Mouse (Mus musculus): ENCODE results near the gene Got1. TPM values are rescaled to one million over a fixed set of nuclear protein-coding genes. Genes with fewer than 3 reads are reported as not detected.
A peak's percentile ranks its signal among the peaks of the same experiment; 100 is the strongest.

The Got1 gene
- total RNA-seq (2017): 8.9 to 15.1 TPM (median 11.3 TPM) in 3 replicates

DNA sequence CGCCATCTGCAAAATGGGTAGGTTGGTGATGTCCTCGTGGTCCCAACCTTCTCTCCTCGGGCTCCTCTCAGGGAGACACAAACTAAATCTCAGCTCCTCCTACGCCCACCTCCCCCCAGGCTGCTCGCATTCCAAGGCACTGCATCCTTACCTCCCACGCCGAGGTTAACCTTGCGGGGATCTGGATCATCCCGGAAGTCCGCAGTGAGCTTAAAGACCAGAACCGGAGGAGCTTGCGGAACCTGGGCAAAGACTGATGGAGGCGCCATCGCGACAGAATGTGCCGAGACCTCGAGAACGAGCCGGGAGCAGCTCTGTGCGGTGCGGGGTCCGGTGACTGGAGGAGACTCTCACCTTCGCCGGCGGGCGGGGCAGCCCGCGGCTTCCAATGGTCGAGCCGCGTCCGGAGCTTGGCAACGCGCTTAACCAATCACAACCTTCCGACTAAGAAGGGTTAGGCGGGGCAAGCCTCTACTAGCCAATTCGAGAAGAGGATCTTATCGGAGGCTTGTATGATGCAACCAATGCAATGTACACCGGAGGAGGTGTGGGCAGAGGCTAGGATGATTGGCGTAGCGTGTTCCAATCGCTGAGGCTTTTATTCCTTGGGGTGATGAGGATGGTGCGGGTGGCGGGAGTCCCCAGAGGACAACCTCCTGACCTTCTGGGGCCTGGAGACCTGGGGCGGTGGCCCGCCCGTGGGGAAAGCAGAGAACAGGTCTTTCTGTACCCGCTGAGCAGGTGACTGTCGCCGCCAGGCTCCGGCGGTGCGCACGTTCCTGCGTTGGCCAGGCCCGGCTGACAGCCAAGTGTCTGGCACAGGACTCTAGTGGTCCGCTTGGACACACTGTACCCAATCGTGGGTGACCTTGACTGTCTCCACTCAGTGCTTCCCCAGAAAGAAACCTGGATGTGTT lies at the start of gene Got1:
Gene Got1 (minus strand): TSS at position 419 of the 917 bp plus-strand sequence.
- peak; percentile 92 for ATAC-seq (replicated peaks; ENCODE audit: insufficient number of reproducible peaks, low FRiP score, low TSS enrichment, poor library complexity, severe bottlenecking)

- peak; percentile 90 for ATAC-seq (replicated peaks; ENCODE audit: insufficient number of reproducible peaks, low FRiP score, low TSS enrichment, poor library complexity, severe bottlenecking)
Observed at GRCm38 (mm10) chr19:43570831-43571790, 46.7 kb upstream of the Got1 start.

DNA sequence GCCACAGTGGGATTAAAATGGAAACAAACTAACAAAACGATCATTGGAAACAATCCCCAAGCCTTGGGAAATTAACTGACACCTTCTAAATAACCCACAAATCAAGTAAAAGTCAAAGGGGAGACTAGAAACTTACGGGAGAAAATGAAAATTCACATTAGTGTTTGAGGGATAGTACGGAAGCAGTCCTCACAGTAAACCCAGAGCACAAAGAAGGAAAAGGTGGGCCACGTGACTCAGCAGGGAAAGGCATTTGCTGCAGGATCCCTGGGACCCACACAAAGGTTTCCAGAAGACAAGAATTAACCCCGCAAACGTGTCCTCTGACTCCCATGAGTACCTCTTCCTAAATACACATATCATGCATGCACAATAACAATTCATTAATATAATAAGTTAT lies 44.7 kb upstream of the Got1 start:
- no peak for ATAC-seq (replicated peaks; ENCODE audit: insufficient number of reproducible peaks, low FRiP score, low TSS enrichment, poor library complexity, severe bottlenecking)

DNA sequence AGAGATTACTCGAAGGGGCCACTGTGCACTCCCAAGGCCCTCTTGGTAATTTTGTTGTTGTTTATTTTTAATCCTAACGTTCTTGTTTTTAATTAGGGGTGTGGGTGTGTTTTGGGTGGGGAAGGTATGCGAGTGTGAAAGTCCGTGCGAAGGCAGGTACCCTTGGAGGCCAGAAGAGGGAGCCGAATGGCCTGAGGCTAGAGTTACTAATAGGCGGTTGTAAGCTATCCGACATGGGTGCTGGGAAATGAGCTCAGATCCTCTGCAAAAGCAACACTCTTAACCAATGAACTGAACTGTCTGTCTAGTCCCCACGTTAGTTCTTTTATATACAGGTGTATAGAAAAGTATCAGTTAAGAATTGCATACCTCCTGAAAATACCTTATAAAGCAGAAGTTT lies 43.9 kb upstream of the Got1 start:
- ATAC-seq (replicated peaks; ENCODE audit: insufficient number of reproducible peaks, low FRiP score, low TSS enrichment, poor library complexity, severe bottlenecking): no peak

- ATAC-seq (replicated peaks; ENCODE audit: insufficient number of reproducible peaks, low FRiP score, low TSS enrichment, poor library complexity, severe bottlenecking): no peak
Observed at GRCm38 (mm10) chr19:43563166-43563565, 38.8 kb upstream of the Got1 start.

GRCm38 (mm10) chr19:43561841-43562240 lies 37.4 kb upstream of the Got1 start:
- no peak for ATAC-seq (replicated peaks; ENCODE audit: insufficient number of reproducible peaks, low FRiP score, low TSS enrichment, poor library complexity, severe bottlenecking)

DNA sequence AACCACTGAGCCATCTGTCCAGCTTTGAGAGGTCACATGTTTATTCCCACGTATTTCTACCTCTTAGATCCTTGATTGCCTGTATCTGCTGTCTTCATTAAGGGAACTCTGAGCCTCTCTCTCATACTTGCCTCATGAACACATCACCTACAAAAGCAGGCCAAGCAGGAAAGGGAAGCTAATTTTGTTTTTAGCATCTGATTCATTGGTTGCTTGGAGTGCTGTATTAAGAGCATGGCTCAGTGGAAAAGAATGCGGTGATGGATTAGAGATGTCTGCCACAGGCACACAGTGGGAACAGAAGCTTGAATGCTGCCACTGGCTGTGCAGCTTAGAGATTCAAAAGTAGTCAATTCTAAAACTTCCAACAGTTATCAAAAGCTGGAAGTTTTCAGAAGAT lies 35.8 kb upstream of the Got1 start:
- ATAC-seq (replicated peaks; ENCODE audit: insufficient number of reproducible peaks, low FRiP score, low TSS enrichment, poor library complexity, severe bottlenecking): no peak

DNA sequence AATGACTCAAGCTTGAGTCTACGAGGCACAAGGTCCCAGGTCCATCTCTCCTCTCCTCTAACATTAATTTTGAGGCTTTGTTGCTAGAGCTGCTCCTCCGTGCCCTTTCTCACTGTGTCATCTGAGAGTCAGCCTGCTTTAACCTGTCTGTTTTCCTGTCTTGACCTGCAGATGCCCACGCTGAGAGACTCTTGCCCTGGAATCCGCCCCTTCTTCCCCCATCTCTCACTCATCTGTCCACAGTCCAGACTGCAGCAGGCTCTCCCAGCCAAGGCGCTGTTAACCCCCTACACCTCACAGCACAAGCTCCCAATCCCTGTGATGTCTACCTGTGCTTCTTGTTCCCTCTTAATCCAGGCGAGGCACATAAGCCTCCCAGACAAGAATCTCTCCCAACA lies 27.1 kb upstream of the Got1 start:
- no peak for ATAC-seq (replicated peaks; ENCODE audit: insufficient number of reproducible peaks, low FRiP score, low TSS enrichment, poor library complexity, severe bottlenecking)

GRCm38 (mm10) chr19:43550706-43551492 lies 26.5 kb upstream of the Got1 start:
- no peak for ATAC-seq (replicated peaks; ENCODE audit: insufficient number of reproducible peaks, low FRiP score, low TSS enrichment, poor library complexity, severe bottlenecking)

- ATAC-seq (replicated peaks; ENCODE audit: insufficient number of reproducible peaks, low FRiP score, low TSS enrichment, poor library complexity, severe bottlenecking): no peak
Observed at GRCm38 (mm10) chr19:43548060-43548459, 23.7 kb upstream of the Got1 start.

DNA sequence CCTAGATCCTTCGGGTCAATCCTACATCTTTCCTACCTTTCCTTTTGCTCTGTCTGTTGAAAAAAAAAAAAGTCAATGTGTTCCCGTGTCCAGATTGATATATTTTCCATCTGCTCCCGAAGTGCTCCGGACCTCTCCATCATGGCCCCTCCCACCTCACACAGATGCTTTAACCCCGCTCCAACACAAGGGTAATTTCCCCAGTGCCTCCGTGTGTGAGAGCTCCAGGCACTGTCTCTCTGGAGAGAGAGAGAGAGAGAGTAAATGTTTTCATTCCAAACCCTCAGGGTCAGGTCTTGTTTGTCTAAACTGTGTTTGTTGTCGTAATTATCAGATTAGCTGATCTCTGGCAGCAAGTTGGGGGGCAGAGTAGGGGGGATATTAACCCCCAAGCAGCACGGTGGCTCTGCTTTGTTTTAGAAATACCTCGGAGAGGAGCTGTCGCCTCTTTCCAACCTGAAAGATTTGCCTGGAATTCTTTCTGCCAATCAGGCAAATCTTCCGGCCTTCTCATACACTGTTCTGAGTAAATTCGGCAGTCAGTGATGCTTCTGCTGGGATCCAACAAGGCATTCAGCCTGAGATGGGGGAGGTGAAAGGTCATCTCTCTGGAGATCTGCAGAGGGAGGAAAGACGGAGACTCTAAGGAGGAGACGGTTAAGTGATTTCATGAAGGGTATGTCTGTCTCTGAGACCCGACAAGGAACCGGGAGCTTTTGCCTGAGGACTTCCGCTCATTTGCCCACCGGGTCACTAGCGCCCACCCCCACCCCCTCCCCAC lies 22.1 kb upstream of the Got1 start:
- no peak for ATAC-seq (replicated peaks; ENCODE audit: insufficient number of reproducible peaks, low FRiP score, low TSS enrichment, poor library complexity, severe bottlenecking)

GRCm38 (mm10) chr19:43535372-43535771 lies 11.0 kb upstream of the Got1 start:
- no peak for ATAC-seq (replicated peaks; ENCODE audit: insufficient number of reproducible peaks, low FRiP score, low TSS enrichment, poor library complexity, severe bottlenecking)

DNA sequence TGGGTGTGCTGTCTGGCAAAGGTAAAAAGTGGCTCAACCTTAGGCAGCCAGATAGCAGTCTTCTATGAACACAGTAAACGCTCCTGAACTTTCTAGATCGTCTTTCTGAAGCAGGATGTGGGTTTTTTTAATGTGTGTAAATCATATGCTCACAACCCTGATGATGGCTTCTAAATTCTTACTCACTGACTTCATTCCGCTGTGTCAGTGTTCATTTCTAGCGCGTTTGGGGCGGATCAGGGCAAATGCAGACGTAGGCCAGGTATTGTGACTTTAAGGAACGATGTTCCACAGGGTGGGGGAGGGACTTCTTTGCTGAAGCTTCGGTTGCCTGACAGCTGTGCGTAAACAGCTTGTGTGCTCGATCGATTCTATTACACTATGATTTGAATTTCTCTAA lies 6.5 kb upstream of the Got1 start:
- no peak for ATAC-seq (replicated peaks; ENCODE audit: insufficient number of reproducible peaks, low FRiP score, low TSS enrichment, poor library complexity, severe bottlenecking)

DNA sequence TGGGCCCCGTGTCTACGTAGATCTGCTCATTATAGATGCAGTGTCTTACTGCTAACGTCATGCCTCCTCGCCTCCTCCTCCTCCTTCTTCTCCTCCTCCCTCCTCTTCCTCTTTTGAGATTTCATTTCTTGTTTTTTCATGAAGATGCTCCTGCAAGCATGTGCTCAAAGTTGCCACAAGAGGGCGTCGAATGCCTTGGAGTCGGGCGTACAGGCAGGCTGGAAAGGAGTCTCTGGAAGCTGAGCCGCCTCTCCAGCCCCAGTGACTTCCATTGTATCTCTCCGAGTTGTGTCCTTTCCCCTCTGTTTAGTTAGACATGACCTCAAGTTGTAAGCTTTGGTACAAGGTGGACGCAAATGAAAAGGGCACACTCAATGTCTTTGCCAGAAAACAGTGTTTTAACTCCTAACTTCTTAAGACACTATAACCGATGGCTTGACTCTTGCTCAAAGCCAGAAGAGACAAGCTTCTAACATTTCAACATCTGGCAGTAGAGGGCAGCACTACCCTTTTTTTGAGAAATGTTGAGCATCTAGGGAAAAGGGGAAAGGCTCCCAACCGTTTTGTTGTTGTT lies 5.9 kb upstream of the Got1 start:
- ATAC-seq (replicated peaks; ENCODE audit: insufficient number of reproducible peaks, low FRiP score, low TSS enrichment, poor library complexity, severe bottlenecking): peak; percentile 90

- no peak for ATAC-seq (replicated peaks; ENCODE audit: insufficient number of reproducible peaks, low FRiP score, low TSS enrichment, poor library complexity, severe bottlenecking)
Observed at GRCm38 (mm10) chr19:43528056-43528587, 3.7 kb upstream of the Got1 start.

GRCm38 (mm10) chr19:43527131-43527530 lies 2.7 kb upstream of the Got1 start:
- no peak for ATAC-seq (replicated peaks; ENCODE audit: insufficient number of reproducible peaks, low FRiP score, low TSS enrichment, poor library complexity, severe bottlenecking)

GRCm38 (mm10) chr19:43526025-43526424 lies 1.6 kb upstream of the Got1 start:
- ATAC-seq (replicated peaks; ENCODE audit: insufficient number of reproducible peaks, low FRiP score, low TSS enrichment, poor library complexity, severe bottlenecking): no peak

Data from monocyte, adult 5-6 weeks (primary cell).